Mouse (Mus musculus) urinary bladder, postnatal 0 days (tissue): ENCODE results near the gene Asxl2. TPM values are rescaled to one million over a fixed set of nuclear protein-coding genes. Genes with fewer than 3 reads are reported as not detected.

Experiments used
- polyA plus RNA-seq: library from polyadenylated mRNA; unstranded; fragments of >200 nt; fragmentation: Nextera tagmentation; extraction: Ambion mirVana; gene quantifications from 2 replicates; pipeline ENCODE4 v1.2.1, GENCODE M21; 2015

The Asxl2 gene
- polyA plus RNA-seq: 6.4 and 7.3 TPM in 2 replicates

GRCm38 (mm10) chr12:3426530-3427034, at the start of gene Asxl2:
TSS of gene Asxl2 (plus strand) at chr12:3426857.

Other genes starting within 250 kb of the Asxl2 start
- 86.2 and 106 TPM in 2 replicates for gene Rab10, start 116.9 kb upstream of the Asxl2 start, polyA plus RNA-seq
- 3.5 and 4.9 TPM in 2 replicates for gene Kif3c, start 61.7 kb upstream of the Asxl2 start, polyA plus RNA-seq
- 15.0 and 16.8 TPM in 2 replicates for gene Dtnb, start 145.5 kb downstream of the Asxl2 start, polyA plus RNA-seq